Mouse (Mus musculus) midbrain, embryonic 15.5 days (tissue): ENCODE data around the gene Gp9. TPM values are rescaled to one million over a fixed set of nuclear protein-coding genes. Genes with fewer than 3 reads are reported as not detected.

ENCODE experiments used
- ATAC-seq: fragments of 200-750 bp; cut with Nextera tagmentation; replicated peaks from 2 replicates; pipeline ENCODE4 v1.8.0; 2017; ENCODE audit warnings: moderate TSS enrichment
- H3K27ac ChIP-seq: fragments of 300-500 bp; sonication (generic); 2 replicates; pipeline ENCODE4 v1.5.1; 2015; ENCODE audit warnings: mild to moderate bottlenecking, inconsistent platforms
- H3K27me3 ChIP-seq: fragments of 300-500 bp; sonication (generic); replicated peaks from 2 replicates; pipeline ENCODE4 v1.6.1; 2015; ENCODE audit warnings: inconsistent platforms
- H3K36me3 ChIP-seq: fragments of 300-500 bp; sonication (generic); replicated peaks from 2 replicates; pipeline ENCODE4 v1.6.1; 2015; ENCODE audit warnings: inconsistent platforms
- H3K4me1 ChIP-seq: fragments of 300-500 bp; sonication (generic); 2 replicates; pipeline ENCODE4 v1.6.1; 2015; ENCODE audit warnings: inconsistent platforms
- H3K4me2 ChIP-seq: fragments of 300-500 bp; sonication (generic); 2 replicates; pipeline ENCODE4 v1.6.1; 2015; ENCODE audit warnings: inconsistent platforms, mild to moderate bottlenecking, moderate library complexity
- H3K4me3 ChIP-seq: fragments of 300-500 bp; sonication (generic); 2 replicates; pipeline ENCODE4 v1.5.1; 2015; ENCODE audit warnings: mild to moderate bottlenecking, inconsistent platforms
- H3K9ac ChIP-seq: fragments of 300-500 bp; sonication (generic); 2 replicates; pipeline ENCODE4 v1.6.1; 2015; ENCODE audit warnings: mild to moderate bottlenecking, inconsistent platforms
- H3K9me3 ChIP-seq: fragments of 300-500 bp; sonication (generic); 2 replicates; pipeline ENCODE4 v1.6.1; 2016; ENCODE audit warnings: inconsistent platforms
- WGBS: fragments of 180-500 bp; shearing (Covaris S2); methylation state at CpG from one replicate; pipeline ENCODE4 v1.1.7; 2015; ENCODE audit warnings: mixed read lengths; 5-methylcytosine and 5-hydroxymethylcytosine counted together
- polyA plus RNA-seq: library from polyadenylated mRNA; unstranded; fragments of >200 nt; fragmentation: Nextera tagmentation; extraction: Ambion mirVana; gene quantifications from 2 replicates; pipeline ENCODE4 v1.2.1, GENCODE M21; 2015

The Gp9 gene
- polyA plus RNA-seq, 1 experiment from 2014 or later = 1.0 TPM

- H3K27ac ChIP-seq = no peak overlapping the region
- H3K9me3 ChIP-seq = no peaks in the 10 kb centered on the region
- no peaks in the 10 kb centered on the region for H3K36me3 ChIP-seq
- ATAC-seq = no peak
- H3K4me2 ChIP-seq = no peak overlapping the region
- WGBS = 80% methylated on average over 3 of the region's 3 CpGs
- no peak overlapping the region for H3K9ac ChIP-seq
- no peaks in the 10 kb centered on the region for H3K27me3 ChIP-seq
- no peak overlapping the region for H3K4me3 ChIP-seq
- H3K4me1 ChIP-seq = peaks cover 21% of the 10 kb centered on the region
Measured at GRCm38 (mm10) chr6:87808521-87808920, 30.6 kb downstream of the Gp9 start.

- Histone ChIP-seq H3K4me2 (no peak overlapping the region), H3K9ac (no peak overlapping the region), H3K27me3 (no peaks in the 10 kb centered on the region), H3K36me3 (no peaks in the 10 kb centered on the region), H3K4me3 (no peak overlapping the region), H3K27ac (no peak overlapping the region), H3K9me3 (no peaks in the 10 kb centered on the region), H3K4me1 (peaks cover 21% of the 10 kb centered on the region)
- WGBS = 90% methylated on average over 2 of the region's 2 CpGs
- no peak for ATAC-seq
Measured at GRCm38 (mm10) chr6:87809144-87809543, 31.3 kb downstream of the Gp9 start.

GRCm38 (mm10) chr6:87809651-87810161, 31.8 kb downstream of the Gp9 start:
- no peak overlapping the region for H3K27ac ChIP-seq
- no peak overlapping the region for H3K9ac ChIP-seq
- H3K4me1 ChIP-seq = peaks cover 21% of the 10 kb centered on the region
- H3K4me3 ChIP-seq = no peak overlapping the region
- H3K4me2 ChIP-seq = no peak overlapping the region
- no peak for ATAC-seq
- no peaks in the 10 kb centered on the region for H3K9me3 ChIP-seq
- WGBS = 91% methylated on average over 6 of the region's 6 CpGs
- H3K36me3 ChIP-seq = no peaks in the 10 kb centered on the region
- no peaks in the 10 kb centered on the region for H3K27me3 ChIP-seq

GRCm38 (mm10) chr6:87810311-87810710, 32.4 kb downstream of the Gp9 start:
- H3K9ac ChIP-seq = no peak overlapping the region
- ATAC-seq = no peak
- H3K27ac ChIP-seq = no peak overlapping the region
- 35% methylated on average over 6 of the region's 6 CpGs for WGBS
- peaks cover 21% of the 10 kb centered on the region for H3K4me1 ChIP-seq
- H3K27me3 ChIP-seq = no peaks in the 10 kb centered on the region
- H3K36me3 ChIP-seq = peaks cover 2% of the 10 kb centered on the region; the same call in 1 of the 2 replicates
- H3K9me3 ChIP-seq = no peaks in the 10 kb centered on the region
- H3K4me3 ChIP-seq = peak overlapping the region; percentile 82
- H3K4me2 ChIP-seq = peak overlapping the region; percentile 91

- Histone ChIP-seq H3K9ac (peak overlapping the region; percentile 64), H3K4me2 (peak overlapping the region; percentile 91), H3K4me3 (peak overlapping the region; percentile 82), H3K4me1 (peaks cover 21% of the 10 kb centered on the region), H3K27ac (peak overlapping the region; percentile 69), H3K36me3 (peaks cover 8% of the 10 kb centered on the region; the same call in 1 of the 2 replicates), H3K27me3 (no peaks in the 10 kb centered on the region), H3K9me3 (no peaks in the 10 kb centered on the region)
- 1% methylated on average over 77 of the region's 77 CpGs for WGBS
- ATAC-seq = peak; percentile 65
Measured at GRCm38 (mm10) chr6:87810713-87811669, 33.1 kb downstream of the Gp9 start.

- peak; percentile 98 for ATAC-seq
- H3K27me3 ChIP-seq = no peaks in the 10 kb centered on the region
- under 1% methylated on average over 50 of the region's 56 CpGs for whole genome bisulfite sequencing
- H3K4me3 ChIP-seq = peak within 1 kb of the TSS; percentile 82
- H3K4me2 ChIP-seq = peak within 1 kb of the TSS; percentile 91
- peak within 1 kb of the TSS; percentile 69 for H3K27ac ChIP-seq
- peak within 1 kb of the TSS; percentile 64 for H3K9ac ChIP-seq
- peaks cover 21% of the 10 kb centered on the region for H3K4me1 ChIP-seq
- H3K9me3 ChIP-seq = no peaks in the 10 kb centered on the region
- H3K36me3 ChIP-seq = peaks cover 8% of the 10 kb centered on the region; the same call in 1 of the 2 replicates
Measured at GRCm38 (mm10) chr6:87811675-87812338, 33.9 kb downstream of the Gp9 start, which contains the start of gene Rab43. Gene Rab43, minus strand, starts transcription at chr6:87812164.

- H3K4me1 ChIP-seq = peaks cover 21% of the 10 kb centered on the region
- no peaks in the 10 kb centered on the region for H3K9me3 ChIP-seq
- WGBS = 81% methylated on average over 1 of the region's 1 CpGs
- H3K36me3 ChIP-seq = peaks cover 8% of the 10 kb centered on the region; the same call in 1 of the 2 replicates
- H3K27ac ChIP-seq = no peak overlapping the region
- no peak for ATAC-seq
- no peak overlapping the region for H3K9ac ChIP-seq
- no peak overlapping the region; the same call in 1 of the 2 replicates for H3K4me3 ChIP-seq
- no peaks in the 10 kb centered on the region for H3K27me3 ChIP-seq
- H3K4me2 ChIP-seq = peak overlapping the region; percentile 91; the same call in 1 of the 2 replicates
Measured at GRCm38 (mm10) chr6:87812656-87813055, 34.8 kb downstream of the Gp9 start.

GRCm38 (mm10) chr6:87814486-87814885, 36.6 kb downstream of the Gp9 start:
- no peak overlapping the region for H3K4me2 ChIP-seq
- H3K4me3 ChIP-seq = no peak overlapping the region
- 91% methylated on average over 5 of the region's 5 CpGs for WGBS
- peaks cover 15% of the 10 kb centered on the region; the same call in 1 of the 2 replicates for H3K36me3 ChIP-seq
- H3K27me3 ChIP-seq = no peaks in the 10 kb centered on the region
- no peak for ATAC-seq
- H3K27ac ChIP-seq = no peak overlapping the region
- no peaks in the 10 kb centered on the region for H3K9me3 ChIP-seq
- peaks cover 21% of the 10 kb centered on the region for H3K4me1 ChIP-seq
- H3K9ac ChIP-seq = no peak overlapping the region

- ATAC-seq = no peak
- H3K27me3 ChIP-seq = no peaks in the 10 kb centered on the region
- no peak overlapping the region for H3K9ac ChIP-seq
- H3K9me3 ChIP-seq = no peaks in the 10 kb centered on the region
- no peak overlapping the region for H3K27ac ChIP-seq
- no peaks in the 10 kb centered on the region for H3K4me1 ChIP-seq
- H3K36me3 ChIP-seq = peaks cover 44% of the 10 kb centered on the region
- no peak overlapping the region for H3K4me2 ChIP-seq
- WGBS = 95% methylated on average over 2 of the region's 2 CpGs
- no peak overlapping the region for H3K4me3 ChIP-seq
Measured at GRCm38 (mm10) chr6:87820366-87820765, 42.5 kb downstream of the Gp9 start.

Other genes starting within 250 kb of the Gp9 start
- gene Arhgap25, start 244.8 kb upstream of the Gp9 start, polyA plus RNA-seq = 1.8 and 1.9 TPM in 2 replicates
- 2.0 and 2.1 TPM in 2 replicates for gene Prokr1, start 187.3 kb upstream of the Gp9 start, polyA plus RNA-seq
- 7.2 and 7.7 TPM in 2 replicates for gene Aplf, start 105.9 kb upstream of the Gp9 start, polyA plus RNA-seq
- 5.4 and 6.7 TPM in 2 replicates for gene Efcc1, start 47.2 kb upstream of the Gp9 start, polyA plus RNA-seq
- 10.2 and 12.6 TPM in 2 replicates for gene Rab43, start 34.1 kb downstream of the Gp9 start, polyA plus RNA-seq
- gene Gm45140, start 57.7 kb downstream of the Gp9 start, polyA plus RNA-seq = 2.9 and 3.0 TPM in 2 replicates
- gene Isy1, start 60.7 kb downstream of the Gp9 start, polyA plus RNA-seq = 19.3 and 20.9 TPM in 2 replicates
- gene Cnbp, start 73.0 kb downstream of the Gp9 start, polyA plus RNA-seq = 467 and 483 TPM in 2 replicates
- gene Copg1, start 109.7 kb downstream of the Gp9 start, polyA plus RNA-seq = 198 and 199 TPM in 2 replicates
- gene Hmces, start 135.9 kb downstream of the Gp9 start, polyA plus RNA-seq = 40.9 and 45.6 TPM in 2 replicates
- gene H1fx, start 203.6 kb downstream of the Gp9 start, polyA plus RNA-seq = 38.7 and 43.4 TPM in 2 replicates